Mouse (Mus musculus): ENCODE data around the gene Oscp1. TPM values are rescaled to one million over a fixed set of nuclear protein-coding genes. Genes with fewer than 3 reads are reported as not detected.

The Oscp1 gene
- polyA plus RNA-seq, 1 experiment, result not detected

- TF ChIP-seq FLI1 (IDR thresholded peaks at IDR 0.05; ENCODE audit: low read length) (no peak), GATA1 (IDR thresholded peaks at IDR 0.05; ENCODE audit: borderline replicate concordance, low read length) (no peak)
- H3K4me1 ChIP-seq, result peaks cover 21% of the 10 kb centered on the region
- peaks cover 34% of the 10 kb centered on the region for H3K36me3 ChIP-seq (replicated peaks; ENCODE audit: low read length)
- H3K4me3 ChIP-seq (replicated peaks), result peak within 1 kb of the TSS; percentile 100
- no peaks in the 10 kb centered on the region for H3K9me3 ChIP-seq
- peaks cover 6% of the 10 kb centered on the region for H3K27me3 ChIP-seq (replicated peaks)
Observed at GRCm38 (mm10) chr4:126046851-126047585, 11.3 kb upstream of the Oscp1 start, which contains the start of gene Mrps15. Gene Mrps15 (plus strand): TSS chr4:126046925.

- no peaks in the 10 kb centered on the region for H3K27me3 ChIP-seq (replicated peaks)
- H3K36me3 ChIP-seq (replicated peaks; ENCODE audit: low read length), result peaks cover 77% of the 10 kb centered on the region
- H3K4me1 ChIP-seq, result peaks cover 19% of the 10 kb centered on the region
- no peak overlapping the region for H3K4me3 ChIP-seq (replicated peaks)
- TF ChIP-seq FLI1 (IDR thresholded peaks at IDR 0.05; ENCODE audit: low read length) (no peak), GATA1 (IDR thresholded peaks at IDR 0.05; ENCODE audit: borderline replicate concordance, low read length) (no peak)
- H3K9me3 ChIP-seq, result no peaks in the 10 kb centered on the region
Observed at GRCm38 (mm10) chr4:126051617-126052016, 6.7 kb upstream of the Oscp1 start.

GRCm38 (mm10) chr4:126057207-126058133 lies 895 bp upstream of the Oscp1 start:
- Histone ChIP-seq H3K4me1 (peaks cover 21% of the 10 kb centered on the region), H3K9me3 (no peaks in the 10 kb centered on the region), H3K4me3 (replicated peaks) (peak overlapping the region; percentile 93), H3K27me3 (replicated peaks) (peaks cover 10% of the 10 kb centered on the region), H3K36me3 (replicated peaks; ENCODE audit: low read length) (peaks cover 38% of the 10 kb centered on the region)
- TF ChIP-seq GATA1 (IDR thresholded peaks at IDR 0.05; ENCODE audit: borderline replicate concordance, low read length) (no peak), FLI1 (IDR thresholded peaks at IDR 0.05; ENCODE audit: low read length) (no peak)

GRCm38 (mm10) chr4:126058997-126059362 lies 615 bp downstream of the Oscp1 start:
- no peak for TF ChIP-seq GATA1 (IDR thresholded peaks at IDR 0.05; ENCODE audit: borderline replicate concordance, low read length)
- TF ChIP-seq FLI1 (IDR thresholded peaks at IDR 0.05; ENCODE audit: low read length), result no peak
- peaks cover 23% of the 10 kb centered on the region for H3K36me3 ChIP-seq (replicated peaks; ENCODE audit: low read length)
- H3K9me3 ChIP-seq, result no peaks in the 10 kb centered on the region
- peaks cover 24% of the 10 kb centered on the region for H3K4me1 ChIP-seq
- H3K4me3 ChIP-seq (replicated peaks), result peak overlapping the region; percentile 93
- H3K27me3 ChIP-seq (replicated peaks), result peaks cover 10% of the 10 kb centered on the region

GRCm38 (mm10) chr4:126062856-126063255 lies 4.5 kb downstream of the Oscp1 start:
- Histone ChIP-seq H3K9me3 (no peaks in the 10 kb centered on the region), H3K36me3 (replicated peaks; ENCODE audit: low read length) (no peaks in the 10 kb centered on the region), H3K4me1 (peaks cover 25% of the 10 kb centered on the region), H3K27me3 (replicated peaks) (peaks cover 14% of the 10 kb centered on the region), H3K4me3 (replicated peaks) (no peak overlapping the region)
- TF ChIP-seq GATA1 (IDR thresholded peaks at IDR 0.05; ENCODE audit: borderline replicate concordance, low read length) (no peak), FLI1 (IDR thresholded peaks at IDR 0.05; ENCODE audit: low read length) (no peak)

GRCm38 (mm10) chr4:126065241-126065640 lies 6.9 kb downstream of the Oscp1 start:
- Histone ChIP-seq H3K9me3 (peaks cover 7% of the 10 kb centered on the region), H3K36me3 (replicated peaks; ENCODE audit: low read length) (no peaks in the 10 kb centered on the region)
- TF ChIP-seq GATA1 (IDR thresholded peaks at IDR 0.05; ENCODE audit: borderline replicate concordance, low read length) (no peak), FLI1 (IDR thresholded peaks at IDR 0.05; ENCODE audit: low read length) (no peak)

GRCm38 (mm10) chr4:126067401-126068077 lies 9.2 kb downstream of the Oscp1 start:
- peaks cover 7% of the 10 kb centered on the region for H3K9me3 ChIP-seq
- H3K4me3 ChIP-seq (replicated peaks), result no peak overlapping the region
- no peak for TF ChIP-seq GATA1 (IDR thresholded peaks at IDR 0.05; ENCODE audit: borderline replicate concordance, low read length)
- TF ChIP-seq FLI1 (IDR thresholded peaks at IDR 0.05; ENCODE audit: low read length), result no peak
- H3K36me3 ChIP-seq (replicated peaks; ENCODE audit: low read length), result no peaks in the 10 kb centered on the region
- peaks cover 12% of the 10 kb centered on the region for H3K4me1 ChIP-seq
- peaks cover 8% of the 10 kb centered on the region for H3K27me3 ChIP-seq (replicated peaks)

More at GRCm38 (mm10) chr4:126065241-126065640, 6.9 kb downstream of the Oscp1 start:
- Histone ChIP-seq H3K27me3 (replicated peaks) (peaks cover 11% of the 10 kb centered on the region), H3K4me3 (replicated peaks) (peak overlapping the region; percentile 29), H3K4me1 (peaks cover 14% of the 10 kb centered on the region)

- Histone ChIP-seq H3K4me1 (peaks cover 10% of the 10 kb centered on the region), H3K4me3 (replicated peaks) (no peak overlapping the region), H3K27me3 (replicated peaks) (peaks cover 14% of the 10 kb centered on the region), H3K9me3 (peaks cover 7% of the 10 kb centered on the region), H3K36me3 (replicated peaks; ENCODE audit: low read length) (no peaks in the 10 kb centered on the region)
- TF ChIP-seq FLI1 (IDR thresholded peaks at IDR 0.05; ENCODE audit: low read length), result no peak
- no peak for TF ChIP-seq GATA1 (IDR thresholded peaks at IDR 0.05; ENCODE audit: borderline replicate concordance, low read length)
Observed at GRCm38 (mm10) chr4:126068842-126069241, 10.5 kb downstream of the Oscp1 start.

- Histone ChIP-seq H3K9me3 (peaks cover 15% of the 10 kb centered on the region), H3K36me3 (replicated peaks; ENCODE audit: low read length) (no peaks in the 10 kb centered on the region), H3K4me3 (replicated peaks) (no peak overlapping the region), H3K27me3 (replicated peaks) (peaks cover 39% of the 10 kb centered on the region), H3K4me1 (peaks cover 4% of the 10 kb centered on the region)
- no peak for TF ChIP-seq GATA1 (IDR thresholded peaks at IDR 0.05; ENCODE audit: borderline replicate concordance, low read length)
- no peak for TF ChIP-seq FLI1 (IDR thresholded peaks at IDR 0.05; ENCODE audit: low read length)
Observed at GRCm38 (mm10) chr4:126077833-126078232, 19.5 kb downstream of the Oscp1 start.
